Mouse (Mus musculus) embryo, embryonic 11 days (tissue): ENCODE results near the gene Cyp2c23.

Experiments
- DNase-seq: peaks from one replicate; pipeline ENCODE4 v3.0.0-alpha.2; 2015

The Cyp2c23 gene

DNA sequence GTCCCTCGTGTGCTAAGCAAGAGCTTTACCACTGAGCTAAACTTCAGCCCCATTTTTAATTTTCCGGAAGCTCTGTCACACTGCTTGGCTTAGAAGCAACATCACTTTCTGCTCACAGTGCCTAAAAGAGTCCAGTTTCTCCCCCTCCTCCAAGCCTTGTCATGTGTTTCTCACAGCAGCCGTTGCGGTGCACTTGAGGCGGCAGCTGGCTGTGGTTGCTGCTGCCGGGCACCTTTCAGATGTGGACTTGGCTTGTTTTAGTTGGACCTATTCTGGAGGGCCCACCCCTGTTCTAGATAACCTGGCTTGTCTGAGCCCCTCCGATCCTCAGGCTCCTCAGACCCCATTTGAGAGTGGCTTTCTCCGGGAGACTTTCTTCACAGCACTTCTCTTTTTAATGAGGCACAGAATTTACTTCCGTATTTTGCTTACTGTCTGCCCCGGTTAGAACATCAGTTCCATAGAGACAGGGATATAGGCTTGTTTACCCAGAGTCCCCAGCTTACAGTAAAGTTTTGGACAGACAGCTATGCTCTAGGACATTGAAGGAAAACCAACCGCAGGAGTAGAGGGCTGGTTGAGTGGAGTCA is 63.4 kb downstream of the Cyp2c23 start:
- no peak for DNase-seq

DNA sequence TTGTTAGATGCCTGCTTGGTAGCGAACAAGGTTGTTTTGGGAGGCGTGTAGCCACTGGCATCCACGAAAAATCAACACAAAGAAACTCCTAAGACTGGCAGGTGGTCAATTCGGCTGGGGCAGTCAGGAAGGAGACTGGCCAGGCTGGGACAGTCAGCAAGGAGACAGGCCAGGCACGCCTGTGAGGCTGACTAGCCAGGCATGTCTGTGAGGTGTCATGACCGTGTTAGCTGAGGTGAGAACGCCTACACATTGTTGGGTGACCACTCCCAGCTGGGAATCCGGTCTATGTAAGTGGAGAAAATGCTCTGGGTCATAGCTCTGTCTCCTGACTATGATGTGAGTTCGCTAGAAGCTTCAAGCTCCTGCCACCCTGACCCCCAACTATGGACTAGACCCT is 66.2 kb downstream of the Cyp2c23 start:
- DNase-seq = no peak

DNA sequence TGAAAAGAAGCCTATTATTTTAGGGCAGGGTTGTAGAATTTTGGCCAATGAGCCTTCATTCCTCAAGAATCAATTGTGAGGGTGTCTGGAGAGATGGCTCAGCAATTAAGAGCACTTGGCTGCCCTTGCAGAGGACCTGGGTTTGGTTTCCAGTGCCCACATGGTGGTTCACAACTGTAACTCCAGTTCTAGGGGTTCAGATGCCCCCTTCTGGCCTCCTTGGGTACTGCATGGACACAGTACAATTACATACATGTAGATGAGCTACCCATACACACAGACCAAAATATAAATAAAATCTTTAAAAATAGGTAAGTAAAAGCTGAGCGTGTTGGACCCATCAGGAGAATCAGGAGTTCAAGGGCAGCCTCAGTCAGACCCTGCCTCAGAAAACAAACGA is 67.8 kb downstream of the Cyp2c23 start:
- DNase-seq = no peak

DNA sequence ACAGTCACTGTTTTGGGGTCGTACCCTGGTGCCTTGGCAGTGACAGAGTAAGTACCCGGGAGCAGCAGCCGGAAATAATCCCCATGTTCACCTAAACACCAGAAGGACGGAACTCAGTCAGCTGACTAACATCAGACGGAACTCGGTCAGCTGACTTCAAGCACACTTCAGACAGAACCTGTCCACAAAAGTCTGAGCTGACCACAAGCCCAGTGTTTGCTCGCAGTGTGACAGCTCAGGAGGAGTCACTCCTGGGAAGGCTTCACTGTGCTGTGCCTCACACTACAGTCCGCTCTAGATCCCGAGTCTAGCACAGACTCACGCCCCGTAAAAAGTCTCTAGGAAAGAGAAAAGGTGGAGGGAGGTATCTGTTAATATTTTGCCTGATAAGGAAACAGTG is 69.0 kb downstream of the Cyp2c23 start:
- DNase-seq = no peak

DNA sequence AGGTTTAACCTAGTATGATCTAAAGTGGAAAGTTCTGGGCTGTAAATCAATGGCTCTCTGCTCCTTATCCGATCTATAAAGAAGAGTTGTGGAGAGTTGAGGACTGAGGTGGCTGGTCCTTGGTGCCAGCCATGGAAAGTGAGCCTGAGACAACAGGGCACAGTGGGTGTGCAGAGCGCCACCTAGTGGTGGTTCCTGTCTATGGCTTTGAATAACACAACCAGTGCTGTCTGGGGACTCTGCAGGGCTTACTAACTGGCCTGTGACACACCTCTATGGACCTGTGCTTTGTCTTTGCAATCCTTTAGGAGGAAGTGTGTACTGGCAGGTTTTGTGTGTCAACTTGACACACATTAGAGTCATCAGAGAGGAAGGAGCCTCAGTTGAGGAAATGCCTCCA is 69.8 kb downstream of the Cyp2c23 start:
- DNase-seq = peak; percentile 78

DNA sequence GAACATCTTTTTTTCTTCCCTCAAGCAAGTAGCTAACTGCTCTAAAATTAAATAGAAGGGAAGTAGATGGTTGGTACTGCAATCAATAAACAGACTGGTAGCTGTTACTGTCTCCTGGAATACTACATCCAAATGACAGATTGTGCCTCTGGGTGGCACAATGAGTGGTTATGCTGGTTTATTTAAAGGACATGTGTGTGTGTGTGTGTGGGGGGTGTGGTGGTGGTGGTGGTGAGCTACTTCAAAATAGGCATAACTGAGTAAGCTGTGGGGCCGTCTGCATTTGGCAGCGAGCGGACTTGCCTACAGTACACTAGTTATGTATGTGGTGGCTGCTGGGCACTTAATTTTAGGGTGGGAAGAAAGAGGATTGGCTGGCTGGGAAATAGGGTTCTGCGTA is 71.1 kb downstream of the Cyp2c23 start:
- DNase-seq = no peak

DNA sequence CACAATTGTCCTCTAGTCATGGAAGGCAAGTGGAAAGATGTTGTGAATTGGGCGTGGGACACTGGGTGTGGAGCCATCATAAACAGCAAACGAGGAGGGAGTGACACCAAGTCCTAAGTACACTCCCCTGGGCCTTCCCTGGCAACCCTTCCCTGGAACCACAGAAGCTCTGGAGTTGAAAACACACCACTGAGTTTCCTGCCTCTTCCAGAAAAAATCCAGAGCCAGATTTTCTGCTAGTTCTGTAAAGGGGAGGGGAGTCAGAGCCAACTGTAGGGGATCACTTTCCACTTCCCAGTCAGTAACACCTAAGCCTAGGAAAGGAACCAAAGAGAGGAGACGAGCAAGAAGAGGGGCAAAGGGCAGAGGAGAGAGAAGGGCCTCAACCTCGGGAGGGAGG is 71.6 kb downstream of the Cyp2c23 start:
- peak; percentile 27 for DNase-seq

DNA sequence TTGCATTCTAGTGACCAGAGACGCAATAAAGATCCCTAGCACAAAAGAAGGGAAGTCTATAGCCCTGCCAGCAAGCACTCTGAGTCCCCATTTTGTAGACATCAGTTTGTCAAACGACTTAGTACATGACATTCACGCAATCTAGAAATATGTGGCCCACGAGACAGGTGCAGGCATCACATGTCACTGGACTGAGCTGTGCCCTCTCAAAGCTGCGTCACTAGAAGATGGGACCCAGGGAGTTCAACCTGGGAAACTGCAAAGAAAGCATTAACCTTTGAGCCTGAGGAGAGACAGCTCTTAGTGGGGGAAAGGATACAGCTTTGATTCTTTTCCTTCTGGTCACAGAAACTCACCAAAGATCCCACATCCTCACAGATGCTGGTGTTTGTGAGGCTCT is 73.7 kb downstream of the Cyp2c23 start:
- no peak for DNase-seq
